Mouse (Mus musculus) embryo, embryonic 9.5 days (tissue): Measurements from ENCODE around the gene Olfm3.

Experiments
- DNase-seq: peaks from one replicate; pipeline ENCODE4 v3.0.0-alpha.2; 2017; ENCODE audit errors: extremely low spot score

Gene Olfm3

DNA sequence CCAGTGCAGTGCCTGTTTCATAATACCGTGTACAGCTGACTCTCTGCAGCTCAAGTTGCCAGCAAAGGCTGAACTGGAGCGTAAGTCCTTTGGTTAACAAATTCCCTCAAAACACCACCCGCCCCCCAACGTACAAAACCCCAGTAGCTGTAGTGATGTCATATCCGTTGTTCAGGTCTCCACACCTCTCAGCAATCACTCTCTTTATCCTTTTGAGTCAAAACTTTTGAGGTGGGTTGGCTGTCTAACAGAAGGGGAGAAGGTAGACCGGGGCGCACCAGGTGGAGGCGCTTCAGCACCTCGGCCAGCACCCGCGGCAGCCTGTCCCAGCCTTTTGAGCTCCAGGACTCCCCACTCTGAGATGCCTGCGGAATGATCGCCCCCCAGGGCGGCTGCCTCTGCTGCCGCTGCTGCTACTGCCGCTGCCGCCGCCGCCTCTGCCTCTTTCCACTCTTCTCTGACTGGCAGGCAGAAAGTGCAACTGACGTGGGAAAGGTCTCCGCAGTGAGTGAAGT is at the start of gene Olfm3:
Olfm3 (plus strand) TSS at position 155 of the 515 bp plus-strand sequence.
- peak; percentile 67 for DNase-seq

DNA sequence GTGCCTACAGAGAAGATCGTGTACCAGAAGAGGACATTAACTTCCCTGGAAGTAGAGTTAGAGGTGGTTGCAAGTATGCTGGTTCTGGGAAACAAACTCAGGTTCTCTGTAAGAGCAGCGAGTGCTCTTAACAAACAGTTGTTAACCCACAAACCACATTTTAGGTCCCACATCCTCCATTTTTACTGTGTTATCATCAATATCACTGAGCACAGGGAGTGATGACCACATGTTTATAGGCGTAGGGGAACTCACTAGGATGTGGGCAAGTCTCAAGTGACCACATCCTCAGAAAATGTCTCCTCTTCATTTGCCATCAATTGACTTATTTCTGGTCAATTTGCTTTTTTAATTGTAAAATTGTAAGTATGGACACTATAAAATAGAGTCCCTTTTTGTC is 14.1 kb upstream of the Olfm3 start:
- no peak for DNase-seq

DNA sequence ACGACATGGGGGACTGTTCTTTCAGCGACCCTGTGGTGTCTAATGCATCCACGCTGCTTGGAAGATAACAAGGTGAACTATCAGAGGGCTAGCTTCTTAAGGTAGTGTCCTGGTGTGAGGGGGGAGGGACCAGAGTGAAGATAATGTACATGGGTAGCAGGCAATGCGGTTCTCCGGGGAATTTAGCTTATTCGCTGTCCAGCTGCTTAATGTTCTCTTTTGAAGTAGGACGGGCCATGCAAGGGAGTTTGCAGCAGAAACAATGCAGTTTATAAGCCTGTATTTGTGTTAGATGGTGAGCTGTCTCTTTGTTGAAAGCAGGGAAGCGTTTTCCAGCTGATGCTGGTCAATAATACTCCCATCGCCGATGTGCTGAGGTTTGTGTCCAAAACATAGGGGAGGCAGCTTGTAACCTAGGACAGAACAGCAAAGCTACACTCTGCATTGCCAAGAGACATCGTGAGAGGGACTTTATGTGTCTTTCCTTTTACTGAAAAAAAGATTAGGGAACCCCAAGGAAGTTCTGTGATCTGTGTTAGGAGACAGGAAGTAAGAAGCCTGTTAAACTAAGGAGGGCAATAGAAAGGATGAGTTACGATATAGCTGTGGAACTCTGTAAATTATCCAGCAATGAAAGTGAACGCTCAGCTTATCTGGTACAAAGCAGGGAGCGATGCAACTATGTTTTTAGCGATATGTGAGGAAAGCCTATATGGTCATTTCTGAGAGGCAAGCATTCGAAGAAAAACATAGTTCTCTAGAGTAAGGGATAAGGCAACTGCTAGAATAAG is 950 bp downstream of the Olfm3 start:
- peak; percentile 23 for DNase-seq

DNA sequence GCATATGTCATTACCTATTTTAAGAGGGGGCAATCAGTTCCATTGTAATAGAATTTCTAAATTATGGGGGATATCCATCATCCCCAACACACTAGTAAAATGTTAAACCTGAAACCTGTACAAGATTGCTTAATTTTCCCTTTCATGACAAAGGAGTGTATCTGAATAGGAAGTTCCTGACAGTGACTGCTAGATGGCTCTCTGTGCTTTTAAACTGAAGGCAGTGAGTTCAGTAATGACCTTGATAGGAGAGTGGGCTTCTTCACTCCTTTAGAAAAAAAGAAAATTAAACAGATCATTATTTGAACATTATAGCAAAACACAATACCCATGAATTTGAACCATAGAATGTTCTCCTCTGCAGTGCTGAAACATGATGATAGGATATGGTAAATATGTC is 3.7 kb downstream of the Olfm3 start:
- DNase-seq: no peak

- DNase-seq: no peak
Observed at GRCm38 (mm10) chr3:114908846-114909245, 5.0 kb downstream of the Olfm3 start.

DNA sequence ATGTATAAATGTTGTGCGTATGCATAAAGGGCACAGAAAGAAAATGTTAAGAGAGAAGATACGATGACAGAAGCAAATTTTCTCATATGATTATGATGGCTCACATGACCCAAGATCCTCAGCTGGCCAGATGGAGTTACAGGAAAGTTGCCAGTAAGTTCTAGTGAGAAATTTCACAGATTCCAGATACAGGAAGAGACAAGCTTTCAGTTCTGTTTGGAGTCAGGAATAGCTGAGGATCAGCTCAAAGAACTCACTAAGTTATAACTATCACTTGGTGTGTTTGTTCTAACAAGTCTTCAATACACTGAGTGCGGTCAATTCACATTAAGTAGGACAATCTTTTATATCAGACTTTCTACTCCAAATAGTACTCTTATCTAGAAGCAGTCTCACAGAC is 16.2 kb downstream of the Olfm3 start:
- no peak for DNase-seq

DNA sequence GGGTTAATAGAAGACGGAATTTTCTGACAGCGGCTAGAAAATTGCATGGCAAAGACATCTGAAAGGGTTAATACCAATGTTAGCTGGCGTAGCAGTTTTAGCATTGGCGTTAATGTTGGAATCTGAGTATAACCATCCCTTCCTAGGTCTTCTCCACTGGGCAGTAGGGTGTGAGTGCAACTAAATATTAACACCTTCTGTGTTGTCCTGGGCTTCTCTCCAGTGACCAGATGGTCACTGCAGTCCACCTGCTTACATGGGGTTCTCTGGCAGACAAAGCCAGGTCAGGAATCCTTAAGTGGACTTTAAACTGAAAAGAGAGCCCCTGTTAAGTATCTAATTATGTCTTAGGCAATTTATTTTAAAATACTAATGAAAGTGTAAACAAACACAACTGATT is 25.7 kb downstream of the Olfm3 start:
- no peak for DNase-seq

- no peak for DNase-seq
Observed at GRCm38 (mm10) chr3:114930336-114930735, 26.5 kb downstream of the Olfm3 start.

DNA sequence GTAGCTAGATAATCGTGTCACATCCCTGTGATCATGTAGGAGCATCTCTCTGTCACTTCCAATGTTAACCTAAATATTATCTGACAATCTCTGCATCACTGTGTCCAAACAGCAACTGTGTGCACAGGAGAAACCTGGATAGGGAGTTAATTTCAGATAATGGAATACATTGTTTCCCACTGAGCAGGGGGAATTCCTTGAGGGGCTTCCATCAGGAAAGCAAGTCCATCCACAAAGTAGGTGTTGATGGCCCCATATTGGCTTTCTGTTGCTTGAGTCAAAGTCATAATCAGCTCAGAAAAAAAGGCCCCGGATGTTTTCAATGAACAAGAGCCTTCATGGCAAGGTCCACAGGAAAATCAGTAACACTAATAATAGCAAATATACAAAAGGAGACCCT is 26.9 kb downstream of the Olfm3 start:
- DNase-seq: no peak

DNA sequence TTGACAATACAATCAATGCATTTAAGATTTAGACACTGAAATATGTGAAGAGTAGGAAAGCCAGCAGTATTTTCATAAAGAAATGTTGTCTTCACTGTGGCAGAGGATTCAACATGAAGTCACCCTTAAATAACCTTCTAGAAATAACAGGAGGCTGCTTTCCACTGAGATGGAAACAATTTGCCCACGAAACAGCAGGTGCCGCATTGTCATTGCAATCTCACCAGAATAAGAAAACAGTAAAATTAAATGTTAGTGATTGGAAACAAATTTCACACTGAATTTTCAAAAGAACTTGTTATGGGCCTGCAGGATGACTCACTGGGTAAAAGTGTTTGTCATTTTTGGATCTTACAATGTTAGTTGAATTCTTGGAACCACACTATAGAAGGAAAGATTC is 29.0 kb downstream of the Olfm3 start:
- DNase-seq: no peak

- DNase-seq: no peak
Observed at GRCm38 (mm10) chr3:114954904-114955303, 51.0 kb downstream of the Olfm3 start.

GRCm38 (mm10) chr3:114959311-114959967 is 55.6 kb downstream of the Olfm3 start:
- DNase-seq: no peak

DNA sequence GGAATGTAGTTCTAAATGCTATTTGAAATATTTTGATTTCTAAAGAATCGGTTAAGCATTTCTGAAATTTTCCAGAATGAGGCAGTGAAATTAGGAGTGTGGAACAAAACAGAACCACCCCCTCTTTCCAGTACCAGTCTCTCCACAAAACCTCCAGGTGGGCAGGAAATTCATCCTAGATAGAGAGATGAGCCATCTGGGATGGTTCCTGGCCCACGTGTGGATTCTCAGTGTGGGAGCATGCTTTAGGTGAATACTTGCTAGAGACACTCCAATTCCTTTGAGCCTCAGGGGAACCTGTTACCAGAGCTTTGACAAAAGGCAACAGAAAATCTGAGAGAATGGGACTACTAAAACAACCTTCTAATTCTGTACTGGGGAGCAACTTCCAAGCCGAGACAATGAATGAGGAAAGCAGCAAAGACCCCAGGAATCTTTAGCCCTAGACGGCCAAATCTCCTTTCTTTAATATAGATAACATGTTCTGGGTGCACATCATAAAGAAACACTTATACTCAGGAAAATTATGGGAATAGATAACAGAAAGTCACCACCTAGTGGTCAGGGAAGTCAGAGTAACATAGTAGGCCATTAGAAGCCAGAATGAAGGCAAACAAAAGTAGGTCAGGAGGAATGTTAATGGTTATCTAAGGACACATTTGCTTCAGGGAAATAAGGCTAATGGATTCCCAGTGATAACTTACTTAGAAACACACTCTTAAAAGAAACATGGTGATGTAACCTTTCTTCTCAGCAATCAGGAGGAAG is 58.6 kb downstream of the Olfm3 start:
- DNase-seq: no peak

DNA sequence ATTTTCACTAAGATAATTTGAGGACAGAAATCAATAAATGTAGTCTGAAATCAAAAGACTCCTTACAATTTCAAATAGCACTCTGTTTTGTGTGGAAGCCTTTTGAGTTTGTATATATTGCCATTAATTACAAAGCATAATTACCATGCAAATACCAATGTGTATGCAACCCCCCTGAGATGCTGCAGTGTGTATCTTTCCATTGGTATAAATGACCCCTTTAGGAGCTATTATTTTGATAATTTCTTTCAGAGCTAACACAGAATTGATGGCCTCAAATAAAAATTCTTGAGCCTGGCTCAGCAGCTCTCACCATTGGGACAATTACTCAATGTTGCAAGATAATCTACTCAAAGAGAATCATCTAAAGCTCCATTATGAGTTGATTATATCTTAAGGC is 67.3 kb downstream of the Olfm3 start:
- no peak for DNase-seq

GRCm38 (mm10) chr3:114972522-114972921 is 68.6 kb downstream of the Olfm3 start:
- no peak for DNase-seq

DNA sequence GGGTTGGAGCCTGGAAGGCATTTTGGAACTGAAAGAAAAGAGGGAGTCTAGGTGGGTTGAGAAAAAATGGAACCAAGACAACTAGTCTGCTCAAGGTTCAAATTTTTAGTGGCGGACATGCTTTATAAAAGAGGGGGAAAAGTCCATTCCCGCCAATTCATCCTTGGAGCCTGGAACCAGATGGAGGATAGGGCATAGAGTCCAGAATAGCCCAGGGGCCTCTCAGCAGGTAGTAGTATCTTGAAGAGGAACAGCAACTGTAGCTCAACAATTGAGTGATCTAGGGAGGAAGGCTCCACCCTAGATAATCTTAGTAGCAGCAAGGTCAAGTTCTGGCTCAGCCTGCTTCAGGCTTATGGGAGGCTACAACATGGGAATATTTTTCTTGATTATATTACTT is 87.0 kb downstream of the Olfm3 start:
- DNase-seq: no peak

DNA sequence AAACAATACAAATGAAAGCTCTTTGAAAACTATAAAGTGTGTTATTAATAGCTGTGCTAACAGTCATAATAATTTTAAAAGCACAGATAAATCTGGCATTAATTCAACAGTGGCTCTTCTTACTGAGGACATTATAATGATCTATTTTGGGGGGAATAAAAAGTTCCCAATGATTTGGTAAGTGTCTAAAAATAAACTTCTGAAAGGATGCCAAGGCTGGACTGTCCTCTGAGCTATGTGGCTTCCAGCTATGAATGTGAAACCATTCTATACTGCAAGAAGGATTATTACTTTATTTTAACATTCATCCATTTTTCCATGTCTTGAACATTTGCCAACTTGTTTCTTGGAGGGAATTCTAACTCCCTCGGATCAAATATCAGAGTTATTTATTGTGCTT is 92.1 kb downstream of the Olfm3 start:
- DNase-seq: no peak

DNA sequence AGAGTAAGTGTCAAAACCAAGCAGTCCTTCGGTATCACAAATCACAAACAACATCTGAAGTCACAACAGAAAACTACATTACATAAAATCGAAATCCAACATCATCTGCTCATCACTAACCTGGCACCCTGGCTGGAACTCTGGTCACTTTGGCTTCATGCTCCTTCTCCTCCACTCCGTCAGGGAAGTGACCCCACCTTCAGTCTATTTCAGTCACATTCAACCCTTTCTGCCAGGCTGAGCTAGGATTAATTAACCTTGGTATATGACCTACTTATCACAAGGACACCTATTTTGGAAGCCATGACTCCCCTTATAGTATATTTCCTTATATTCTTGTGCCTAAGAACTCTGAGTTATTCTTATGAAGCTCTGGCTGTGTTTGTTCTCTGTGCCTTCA is 123.7 kb downstream of the Olfm3 start:
- DNase-seq: no peak

DNA sequence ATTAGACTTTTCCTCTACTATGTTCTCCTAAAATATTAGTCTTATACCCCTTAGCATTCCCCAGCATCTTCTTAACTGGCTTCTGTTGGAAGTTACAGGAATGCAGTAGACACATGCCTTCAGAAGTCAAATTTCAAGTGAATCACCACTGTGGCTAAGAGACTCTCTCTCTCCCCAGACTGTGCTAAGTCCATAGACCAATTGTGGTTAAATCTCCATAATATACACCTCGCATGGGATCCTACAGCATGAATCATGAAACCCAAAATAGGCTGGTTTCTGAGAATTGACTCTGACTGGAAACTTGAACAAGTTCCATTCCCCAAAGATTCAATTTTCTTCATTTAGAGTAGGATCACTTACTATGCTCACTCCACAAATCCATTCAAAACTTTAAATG is 124.2 kb downstream of the Olfm3 start:
- no peak for DNase-seq

DNA sequence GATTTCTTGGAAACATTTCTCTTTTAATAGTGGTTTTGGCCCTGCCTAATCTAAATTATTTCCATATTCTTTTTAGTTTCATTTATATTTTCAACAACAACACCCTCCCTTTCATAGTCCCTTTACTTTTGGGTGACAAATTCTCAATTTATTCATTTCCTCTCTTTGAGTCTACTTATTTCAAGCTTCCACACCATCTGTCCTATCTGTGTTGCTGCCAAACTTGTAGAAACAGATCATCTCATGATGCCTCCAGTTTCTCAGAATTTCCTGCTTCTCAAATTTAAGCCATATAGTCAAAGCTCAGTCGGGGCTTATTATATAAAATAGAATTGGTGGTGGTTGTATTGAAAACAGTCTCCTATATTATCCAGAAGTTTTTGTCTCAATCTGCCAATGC is 124.7 kb downstream of the Olfm3 start:
- DNase-seq: no peak

GRCm38 (mm10) chr3:115049060-115049459 is 145.2 kb downstream of the Olfm3 start:
- no peak for DNase-seq

DNA sequence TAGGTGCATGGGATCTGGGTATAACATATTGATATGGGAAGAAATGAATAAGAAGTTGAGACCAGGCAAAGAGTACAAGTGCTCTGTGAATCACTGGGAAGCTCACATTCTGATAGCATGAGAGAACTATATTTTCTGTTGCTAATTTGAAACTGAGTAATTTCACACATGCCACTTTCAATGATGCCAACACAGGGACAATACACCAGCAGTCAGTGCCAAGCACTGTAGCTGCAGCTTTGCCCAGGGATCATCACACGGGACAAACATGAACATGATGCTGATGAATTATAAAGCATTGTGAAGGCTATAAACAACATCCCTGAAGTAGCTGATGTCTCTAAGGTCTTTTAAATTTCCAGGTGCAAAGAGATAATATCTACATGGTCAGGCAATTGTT is 161.0 kb downstream of the Olfm3 start:
- no peak for DNase-seq
